Mouse (Mus musculus) midbrain, embryonic 11.5 days (tissue): Measurements from ENCODE around the gene Rab9. TPM values are rescaled to one million over a fixed set of nuclear protein-coding genes. Genes with fewer than 3 reads are reported as not detected.

Source experiments
- ATAC-seq: fragments of 200-750 bp; cut with Nextera tagmentation; 2 replicates; pipeline ENCODE4 v1.8.0; 2017; ENCODE audit warnings: moderate TSS enrichment, moderate library complexity; ENCODE audit not compliant: low FRiP score
- DNase-seq: peaks from one replicate; pipeline ENCODE4 v3.0.0; 2015; ENCODE audit warnings: low spot score; ENCODE audit errors: missing footprints
- H3K27ac ChIP-seq: fragments of 300-500 bp; sonication (generic); 2 replicates; pipeline ENCODE4 v1.5.1; 2014; ENCODE audit warnings: low read depth, low read length
- H3K27me3 ChIP-seq: fragments of 300-500 bp; sonication (generic); 2 replicates; pipeline ENCODE4 v1.6.1; 2014; ENCODE audit warnings: mild to moderate bottlenecking, low read length, moderate library complexity, mixed read lengths; ENCODE audit not compliant: control insufficient read depth, insufficient read depth
- H3K36me3 ChIP-seq: fragments of 300-500 bp; sonication (generic); 2 replicates; pipeline ENCODE4 v1.6.1; 2014; ENCODE audit warnings: mild to moderate bottlenecking, low read length, moderate library complexity, mixed read lengths; ENCODE audit not compliant: control insufficient read depth, insufficient read depth
- H3K4me1 ChIP-seq: fragments of 300-500 bp; sonication (generic); 2 replicates; pipeline ENCODE4 v1.6.1; 2014; ENCODE audit warnings: low read length; ENCODE audit not compliant: control insufficient read depth, insufficient read depth
- H3K4me2 ChIP-seq: fragments of 300-500 bp; sonication (generic); 2 replicates; pipeline ENCODE4 v1.6.1; 2014; ENCODE audit warnings: mild to moderate bottlenecking, moderate library complexity
- H3K4me3 ChIP-seq: fragments of 300-500 bp; sonication (generic); 2 replicates; pipeline ENCODE4 v1.5.1; 2014; ENCODE audit warnings: low read depth, low read length
- H3K9ac ChIP-seq: fragments of 300-500 bp; sonication (generic); 2 replicates; pipeline ENCODE4 v1.6.1; 2014; ENCODE audit warnings: low read length
- H3K9me3 ChIP-seq: fragments of 300-500 bp; sonication (generic); 2 replicates; pipeline ENCODE4 v1.6.1; 2016; ENCODE audit warnings: low read length; ENCODE audit not compliant: control insufficient read depth
- WGBS: fragments of 180-500 bp; shearing (Covaris S2); extraction: QIAGEN DNeasy Blood & Tissue Kit; methylation state at CpG from one replicate; pipeline ENCODE4 v1.1.7; 2014; 5-methylcytosine and 5-hydroxymethylcytosine counted together
- polyA plus RNA-seq: library from polyadenylated mRNA; unstranded; fragments of >200 nt; fragmentation: Nextera tagmentation; extraction: Ambion mirVana; gene quantifications from 2 replicates; pipeline ENCODE4 v1.2.1, GENCODE M21; 2014

Rab9 gene
- polyA plus RNA-seq, 1 experiment from 2014 or later = 53.9 TPM

GRCm38 (mm10) chrX:166472612-166473011, 7.1 kb downstream of the Rab9 start:
- Histone ChIP-seq H3K27me3 (no peaks in the 10 kb centered on the region; the same call in 1 of the 2 replicates), H3K4me1 (no peaks in the 10 kb centered on the region), H3K4me2 (no peak overlapping the region), H3K27ac (no peak overlapping the region), H3K9ac (no peak overlapping the region), H3K36me3 (no peaks in the 10 kb centered on the region), H3K4me3 (no peak overlapping the region), H3K9me3 (no peaks in the 10 kb centered on the region)
- ATAC-seq = no peak
- WGBS = 88% methylated on average over 6 of the region's 6 CpGs
- DNase-seq = no peak

- Histone ChIP-seq H3K4me3 (no peak overlapping the region), H3K9ac (no peak overlapping the region), H3K27ac (no peak overlapping the region), H3K4me1 (no peaks in the 10 kb centered on the region), H3K9me3 (no peaks in the 10 kb centered on the region), H3K27me3 (no peaks in the 10 kb centered on the region; the same call in 1 of the 2 replicates), H3K36me3 (no peaks in the 10 kb centered on the region), H3K4me2 (no peak overlapping the region)
- no peak for ATAC-seq
- WGBS = 94% methylated on average over 7 of the region's 7 CpGs
- no peak for DNase-seq
Measured at GRCm38 (mm10) chrX:166468321-166468720, 11.3 kb downstream of the Rab9 start.

GRCm38 (mm10) chrX:166455525-166455924, 24.1 kb downstream of the Rab9 start:
- Histone ChIP-seq H3K4me3 (no peak overlapping the region), H3K36me3 (no peaks in the 10 kb centered on the region), H3K9ac (no peak overlapping the region), H3K4me2 (no peak overlapping the region), H3K27ac (no peak overlapping the region), H3K4me1 (no peaks in the 10 kb centered on the region), H3K27me3 (peaks cover 2% of the 10 kb centered on the region), H3K9me3 (no peaks in the 10 kb centered on the region)
- WGBS = 96% methylated on average over 1 of the region's 1 CpGs
- DNase-seq = no peak
- no peak for ATAC-seq

- H3K4me2 ChIP-seq = no peak overlapping the region
- H3K27ac ChIP-seq = no peak overlapping the region
- 65% methylated on average over 3 of the region's 3 CpGs for WGBS
- no peak overlapping the region for H3K4me3 ChIP-seq
- ATAC-seq (no peak), DNase-seq (no peak)
- no peaks in the 10 kb centered on the region for H3K9me3 ChIP-seq
- H3K9ac ChIP-seq = no peak overlapping the region
- H3K36me3 ChIP-seq = no peaks in the 10 kb centered on the region
- H3K4me1 ChIP-seq = no peaks in the 10 kb centered on the region
- H3K27me3 ChIP-seq = peaks cover 2% of the 10 kb centered on the region
Measured at GRCm38 (mm10) chrX:166454331-166454730, 25.3 kb downstream of the Rab9 start.

GRCm38 (mm10) chrX:166453532-166453931, 26.1 kb downstream of the Rab9 start:
- 82% methylated on average over 6 of the region's 6 CpGs for WGBS
- ATAC-seq (no peak), DNase-seq (no peak)
- Histone ChIP-seq H3K36me3 (no peaks in the 10 kb centered on the region), H3K27ac (no peak overlapping the region), H3K4me3 (no peak overlapping the region), H3K9ac (no peak overlapping the region), H3K27me3 (peaks cover 2% of the 10 kb centered on the region), H3K4me1 (no peaks in the 10 kb centered on the region), H3K4me2 (no peak overlapping the region), H3K9me3 (no peaks in the 10 kb centered on the region)

- H3K27me3 ChIP-seq = peaks cover 17% of the 10 kb centered on the region
- H3K4me3 ChIP-seq = no peak overlapping the region
- no peak overlapping the region for H3K9ac ChIP-seq
- H3K9me3 ChIP-seq = no peaks in the 10 kb centered on the region
- no peak overlapping the region for H3K27ac ChIP-seq
- 79% methylated on average over 3 of the region's 3 CpGs for WGBS
- H3K36me3 ChIP-seq = no peaks in the 10 kb centered on the region
- H3K4me1 ChIP-seq = no peaks in the 10 kb centered on the region
- DNase-seq (no peak), ATAC-seq (no peak)
- no peak overlapping the region for H3K4me2 ChIP-seq
Measured at GRCm38 (mm10) chrX:166444552-166444951, 35.1 kb downstream of the Rab9 start.

GRCm38 (mm10) chrX:166440616-166441063, 39.0 kb downstream of the Rab9 start, which contains the start of gene Ofd1:
Gene Ofd1 (minus strand): TSS chrX:166440704.
- peaks cover 17% of the 10 kb centered on the region for H3K27me3 ChIP-seq
- no peaks in the 10 kb centered on the region for H3K4me1 ChIP-seq
- no peaks in the 10 kb centered on the region for H3K36me3 ChIP-seq
- WGBS = 15% methylated on average over 36 of the region's 44 CpGs
- peak within 1 kb of the TSS; percentile 83 for H3K9ac ChIP-seq
- ATAC-seq (peak; percentile 99), DNase-seq (peak; percentile 97)
- no peaks in the 10 kb centered on the region for H3K9me3 ChIP-seq
- H3K4me3 ChIP-seq = peak within 1 kb of the TSS; percentile 53
- peak within 1 kb of the TSS; percentile 58; the same call in 1 of the 2 replicates for H3K27ac ChIP-seq
- H3K4me2 ChIP-seq = peak within 1 kb of the TSS; percentile 55

GRCm38 (mm10) chrX:166440036-166440615, 39.5 kb downstream of the Rab9 start, which contains the start of gene Trappc2:
Gene Trappc2 (plus strand): TSS chrX:166440574.
- Histone ChIP-seq H3K9me3 (no peaks in the 10 kb centered on the region), H3K36me3 (no peaks in the 10 kb centered on the region), H3K27ac (peak within 1 kb of the TSS; percentile 58; the same call in 1 of the 2 replicates), H3K9ac (peak within 1 kb of the TSS; percentile 83), H3K4me3 (peak within 1 kb of the TSS; percentile 53), H3K4me2 (peak within 1 kb of the TSS; percentile 55), H3K4me1 (no peaks in the 10 kb centered on the region), H3K27me3 (peaks cover 12% of the 10 kb centered on the region)
- peak; percentile 91 for DNase-seq
- ATAC-seq = no peak; the same call in 1 of the 2 replicates
- WGBS = 12% methylated on average over 30 of the region's 36 CpGs

GRCm38 (mm10) chrX:166434812-166435211, 44.9 kb downstream of the Rab9 start:
- no peak for ATAC-seq
- WGBS = 81% methylated on average over 2 of the region's 2 CpGs

More at GRCm38 (mm10) chrX:166434812-166435211, 44.9 kb downstream of the Rab9 start:
- Histone ChIP-seq H3K27me3 (peaks cover 4% of the 10 kb centered on the region; the same call in 1 of the 2 replicates), H3K27ac (no peak overlapping the region), H3K4me1 (no peaks in the 10 kb centered on the region), H3K4me3 (no peak overlapping the region), H3K4me2 (no peak overlapping the region), H3K9ac (no peak overlapping the region), H3K36me3 (no peaks in the 10 kb centered on the region), H3K9me3 (no peaks in the 10 kb centered on the region)
- DNase-seq = no peak
